In genomic region chr11:80917688-80918087, GRCm38 (mm10) we compare ENCODE assay signal across 19 mouse cellular contexts. TPM values are rescaled to one million over a fixed set of nuclear protein-coding genes. Genes with fewer than 3 reads are reported as not detected.
DNase-seq lines count a peak whose midpoint lies in the region; ATAC-seq and TF ChIP-seq lines count a peak whose summit lies in the region.
"Had no signal": no experiment of that assay in that cellular context is flagged by ENCODE, and none has a peak within 500 bp of the region (broad histone marks: within the 10 kb centered on the region; RNA-seq: fewer than 3 reads in every experiment).

No protein-coding gene starts in this region.

- H3K36me3 ChIP-seq in intestine, embryonic 16.5 days (ENCODE audit: control insufficient read depth, insufficient read depth, low read length), result no peaks in the 10 kb centered on the region
- H3K36me3 ChIP-seq: heart, embryonic 15.5 days; liver, embryonic 13.5 days; neural tube, embryonic 15.5 days had no signal

- H3K9ac ChIP-seq in intestine, embryonic 16.5 days (ENCODE audit: low read depth, low read length), result no peak overlapping the region
- H3K9ac ChIP-seq: heart, embryonic 15.5 days; liver, embryonic 13.5 days; midbrain, embryonic 13.5 days; neural tube, embryonic 15.5 days had no signal

- no peak overlapping the region for H3K27ac ChIP-seq in layer of hippocampus, adult 2 months
- no peak overlapping the region for H3K27ac ChIP-seq in intestine, embryonic 16.5 days (ENCODE audit: low read length)
- H3K27ac ChIP-seq: heart, embryonic 15.5 days; liver, embryonic 13.5 days; midbrain, embryonic 13.5 days; neural tube, embryonic 15.5 days had no signal

- DNase-seq in adrenal gland, postnatal 14 days, result peak; percentile 13
- no peak for DNase-seq in adrenal gland, adult (ENCODE audit: inconsistent age in 2 of 2, low spot score in 1 of 2)
- DNase-seq in layer of hippocampus, adult 2 months (ENCODE audit: low spot score in 2 of 2), result no peak
- DNase-seq in layer of hippocampus, postnatal 10 days (ENCODE audit: low spot score in 2 of 2), result no peak
- DNase-seq in 3T3-L1 (ENCODE audit: low read depth, low spot score), result peak; percentile 8
- DNase-seq in WW6 (ENCODE audit: low read depth, low spot score), result peak; percentile 24
- no peak for DNase-seq in urinary bladder, postnatal 4 days (ENCODE audit: low spot score in 2 of 2)
- DNase-seq: cerebellum, adult 9-10 months; kidney, adult 11 months; layer of hippocampus, postnatal 36 days; liver, embryonic 13.5 days had no signal

- no peak overlapping the region for H3K4me3 ChIP-seq in layer of hippocampus, adult 2 months
- H3K4me3 ChIP-seq in intestine, embryonic 16.5 days (ENCODE audit: low read length), result no peak overlapping the region
- H3K4me3 ChIP-seq: erythroblast, embryonic 14.5 days; heart, embryonic 15.5 days; liver, embryonic 13.5 days; midbrain, embryonic 13.5 days; neural tube, embryonic 15.5 days had no signal

- no peak for ATAC-seq in intestine, embryonic 16.5 days
- ATAC-seq: midbrain, embryonic 13.5 days had no signal

- H3K27me3 ChIP-seq in intestine, embryonic 16.5 days (replicated peaks; ENCODE audit: control insufficient read depth, insufficient read depth, low read length), result no peaks in the 10 kb centered on the region
- H3K27me3 ChIP-seq: heart, embryonic 15.5 days; liver, embryonic 13.5 days; midbrain, embryonic 13.5 days; neural tube, embryonic 15.5 days had no signal

- TF ChIP-seq CTCF in layer of hippocampus, adult 2 months (conservative IDR thresholded peaks at IDR 0.05), result peak; percentile 67

- no peaks in the 10 kb centered on the region for H3K4me1 ChIP-seq in intestine, embryonic 16.5 days (ENCODE audit: control insufficient read depth, insufficient read depth, low read length)
- H3K4me1 ChIP-seq: heart, embryonic 15.5 days; liver, embryonic 13.5 days; midbrain, embryonic 13.5 days had no signal

- H3K4me2 ChIP-seq in intestine, embryonic 16.5 days (ENCODE audit: low read depth, low read length), result no peak overlapping the region
- H3K4me2 ChIP-seq: heart, embryonic 15.5 days; liver, embryonic 13.5 days; midbrain, embryonic 13.5 days; neural tube, embryonic 15.5 days had no signal

- H3K9me3 ChIP-seq in intestine, embryonic 16.5 days (ENCODE audit: control insufficient read depth, low read length), result 0 out of 2 replicates have a peak, but pooled peaks cover 3% of the 10 kb centered on the region
- H3K9me3 ChIP-seq: heart, embryonic 15.5 days; liver, embryonic 13.5 days; neural tube, embryonic 15.5 days had no signal

RNA-seq across cellular contexts. Expression of gene Spaca3, which starts 59.5 kb away (rescaled TPM):
- total RNA-seq in adrenal gland, postnatal 14 days (2021), result not detected in 2 replicates
- not detected for total RNA-seq in layer of hippocampus, adult 2 months (2021)
- total RNA-seq in layer of hippocampus, postnatal 10 days (2021), result not detected
- polyA plus RNA-seq in intestine, embryonic 16.5 days (2015; fragmentation: Nextera tagmentation; extraction: Ambion mirVana), result not detected in 2 replicates
- total RNA-seq: adrenal gland, adult 18-20 months; gastrocnemius, adult 18-20 months; layer of hippocampus, postnatal 36 days had no signal
- polyA plus RNA-seq: C2C12; erythroblast, embryonic 14.5 days; heart, embryonic 15.5 days; liver, embryonic 13.5 days; midbrain, embryonic 13.5 days; neural tube, embryonic 15.5 days had no signal

Comparison
In these comparisons a context has a peak if more than half of its experiments do, and no peak if none do; other contexts are left out.
1. DNase-seq: peak in adrenal gland, postnatal 14 days (single experiment), 3T3-L1 (single experiment) and WW6 (single experiment); none in adrenal gland, adult (0 of 2), layer of hippocampus, adult 2 months (0 of 2), layer of hippocampus, postnatal 10 days (0 of 2) and urinary bladder, postnatal 4 days (0 of 2).